Mouse (Mus musculus) embryo, embryonic 11.5 days (tissue): ENCODE measurements at regions not wholly inside any gene's neighbourhood (a gene's known extent, or its start where the extent isn't known, plus 50 kb on each side); places are given as distances from the start of the nearest gene placed in this dataset.

ENCODE experiments used
- DNase-seq: peaks from one replicate; pipeline ENCODE4 v3.0.0-alpha.2; 2012; ENCODE audit warnings: low read depth, low spot score

GRCm38 (mm10) chr15:88202736-88203135 is 397.4 kb upstream of the Zdhhc25 start:
- no peak for DNase-seq

DNA sequence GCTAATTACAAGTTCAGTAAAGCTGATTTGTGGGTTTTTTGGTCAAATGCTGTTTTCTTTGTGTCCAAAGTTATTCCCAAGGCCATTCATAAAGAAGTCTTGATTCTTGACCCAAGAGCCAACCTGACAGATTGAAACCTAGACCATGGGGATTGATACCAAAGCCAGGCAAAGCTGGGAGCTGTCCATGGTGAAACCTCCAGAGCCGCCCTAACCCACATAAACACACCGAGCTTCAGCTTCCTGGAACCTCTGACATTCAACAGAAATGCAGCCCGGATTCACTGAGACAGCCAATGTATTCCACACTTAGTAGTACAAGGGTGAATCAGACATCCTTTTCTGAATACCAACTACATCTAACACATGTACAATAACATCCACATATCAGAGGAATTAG is 386.7 kb upstream of the Zdhhc25 start:
- DNase-seq, result peak; percentile 19

- DNase-seq, result no peak
Observed at GRCm38 (mm10) chr15:88214286-88214685, 385.8 kb upstream of the Zdhhc25 start.

GRCm38 (mm10) chr15:88229456-88229855 is 370.6 kb upstream of the Zdhhc25 start:
- DNase-seq, result no peak

- DNase-seq, result no peak
Observed at GRCm38 (mm10) chr15:88244606-88245005, 355.5 kb upstream of the Zdhhc25 start.

GRCm38 (mm10) chr15:88245496-88246246 is 354.4 kb upstream of the Zdhhc25 start:
- DNase-seq, result no peak

- DNase-seq, result peak; percentile 63
Observed at GRCm38 (mm10) chr15:88247974-88248625, 352.0 kb upstream of the Zdhhc25 start.

- no peak for DNase-seq
Observed at GRCm38 (mm10) chr15:88288051-88288450, 312.1 kb upstream of the Zdhhc25 start.

GRCm38 (mm10) chr15:88288696-88289095 is 311.4 kb upstream of the Zdhhc25 start:
- peak; percentile 30 for DNase-seq

DNA sequence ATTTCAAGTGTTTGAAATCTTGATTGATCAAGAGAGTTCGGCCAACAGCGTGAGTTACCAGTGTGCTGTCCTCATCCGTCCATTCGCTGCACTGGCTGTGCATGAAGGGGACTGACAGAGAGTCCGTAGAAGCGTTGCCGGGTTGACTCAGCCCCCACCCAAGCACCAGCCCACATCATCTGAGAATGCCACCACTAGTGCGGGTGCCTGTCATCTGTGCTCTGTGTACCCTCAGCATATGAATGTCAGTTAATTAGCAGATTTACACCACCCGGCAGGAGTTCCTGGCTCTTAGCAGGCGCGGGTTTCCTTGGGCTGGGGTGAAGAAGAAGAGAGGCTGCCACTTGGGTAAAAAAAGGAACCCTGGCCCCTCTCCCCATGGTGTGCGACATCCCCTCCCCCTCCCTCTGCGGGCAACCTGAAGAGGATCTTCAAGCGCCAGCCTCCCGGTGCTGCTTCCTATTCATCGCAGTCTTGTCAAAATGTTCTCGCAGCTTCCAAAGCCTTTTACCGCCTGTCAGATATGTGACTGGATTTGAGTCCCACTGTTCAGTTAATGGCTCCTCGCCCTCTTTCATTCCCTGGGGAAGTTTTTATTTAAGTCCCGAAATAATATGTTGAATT is 309.2 kb upstream of the Zdhhc25 start:
- no peak for DNase-seq

DNA sequence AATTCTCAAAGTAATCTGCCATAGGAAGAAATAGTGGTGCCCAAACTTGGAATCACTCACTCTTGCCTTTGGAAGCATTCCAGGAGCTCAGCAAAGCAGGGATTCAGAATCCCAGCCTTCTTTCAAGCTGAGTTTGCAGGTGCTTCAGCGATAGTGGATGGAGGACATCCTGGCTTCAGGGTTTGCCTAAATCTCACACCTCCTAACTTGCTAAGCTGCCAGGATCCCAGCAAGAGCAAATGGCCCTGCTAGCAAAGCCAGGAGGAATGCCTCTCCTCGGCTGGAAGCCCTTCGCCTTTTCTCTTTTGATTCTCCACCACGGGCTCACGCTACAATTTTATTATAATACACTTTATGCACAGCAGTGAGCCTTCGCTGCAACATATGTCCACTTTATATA is 301.0 kb upstream of the Zdhhc25 start:
- DNase-seq, result no peak

DNA sequence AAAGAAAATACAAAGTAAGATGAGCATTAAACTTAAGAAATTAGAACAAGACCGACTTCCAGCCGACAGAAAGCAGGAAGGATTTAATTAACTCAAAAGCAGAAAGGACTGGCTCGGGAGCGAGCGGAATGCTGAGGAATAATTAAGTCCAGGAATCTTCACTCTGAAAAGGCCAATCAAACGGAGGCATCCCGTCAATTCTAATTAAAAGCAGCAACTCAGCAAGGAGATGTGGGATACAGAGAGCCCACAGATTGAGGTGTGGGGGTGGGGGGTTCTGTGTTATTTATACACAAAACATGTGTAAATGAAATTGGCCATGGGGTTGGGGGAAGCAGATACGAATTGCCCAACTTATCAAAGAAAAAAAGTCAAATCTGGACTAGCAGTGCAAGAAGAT is 288.9 kb upstream of the Zdhhc25 start:
- no peak for DNase-seq

DNA sequence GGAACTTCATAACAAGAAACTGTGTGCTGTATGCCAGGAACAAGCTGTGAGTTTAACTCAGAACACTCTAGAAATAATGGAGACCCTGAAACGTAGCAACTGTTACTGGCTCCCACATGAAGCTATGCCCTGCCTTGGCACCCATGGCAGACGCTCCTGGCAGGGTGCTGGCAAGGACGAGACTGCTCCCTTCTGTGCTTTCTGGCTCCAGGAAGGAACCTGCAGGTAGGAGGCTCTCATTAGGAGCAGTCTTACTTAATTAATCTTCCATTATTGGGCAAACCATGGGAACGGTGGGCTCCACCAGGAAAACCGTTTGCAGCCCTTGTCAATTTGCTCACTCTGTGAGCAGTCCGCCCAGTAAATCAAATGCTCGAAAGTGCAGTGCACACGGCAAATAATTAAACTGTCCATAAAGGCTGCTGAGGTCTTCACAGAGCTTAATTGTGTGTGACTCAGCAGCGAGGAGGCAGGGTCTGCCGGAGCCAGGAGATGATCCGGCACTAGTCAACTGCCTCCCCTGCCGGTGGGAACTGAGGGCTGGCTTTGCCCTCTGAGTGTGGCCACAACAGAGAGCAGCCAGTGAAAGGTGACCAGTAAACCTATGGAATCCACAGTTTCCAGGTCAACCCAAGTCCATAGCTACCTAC is 285.2 kb upstream of the Zdhhc25 start:
- DNase-seq, result no peak

GRCm38 (mm10) chr15:88318048-88318447 is 282.1 kb upstream of the Zdhhc25 start:
- DNase-seq, result no peak

DNA sequence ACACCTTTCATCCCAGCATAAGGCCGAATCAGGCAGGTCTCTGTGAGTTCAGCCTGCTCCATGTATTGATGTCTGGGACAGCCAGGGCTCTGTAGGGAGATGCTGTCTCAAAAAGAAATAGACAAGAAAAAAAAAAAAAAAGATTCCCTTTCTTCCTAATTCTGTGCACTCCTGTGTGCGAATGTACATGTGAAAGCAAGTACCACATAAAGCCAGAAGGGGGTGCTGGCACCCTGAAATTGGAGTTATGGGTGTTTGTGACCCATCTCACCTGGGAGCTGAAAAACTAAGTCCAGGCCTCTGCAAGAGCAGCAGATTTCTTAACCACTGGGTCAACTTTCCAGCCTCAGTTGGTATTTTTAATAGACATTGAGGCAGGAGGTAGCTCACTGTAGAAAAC is 280.6 kb upstream of the Zdhhc25 start:
- DNase-seq, result no peak

DNA sequence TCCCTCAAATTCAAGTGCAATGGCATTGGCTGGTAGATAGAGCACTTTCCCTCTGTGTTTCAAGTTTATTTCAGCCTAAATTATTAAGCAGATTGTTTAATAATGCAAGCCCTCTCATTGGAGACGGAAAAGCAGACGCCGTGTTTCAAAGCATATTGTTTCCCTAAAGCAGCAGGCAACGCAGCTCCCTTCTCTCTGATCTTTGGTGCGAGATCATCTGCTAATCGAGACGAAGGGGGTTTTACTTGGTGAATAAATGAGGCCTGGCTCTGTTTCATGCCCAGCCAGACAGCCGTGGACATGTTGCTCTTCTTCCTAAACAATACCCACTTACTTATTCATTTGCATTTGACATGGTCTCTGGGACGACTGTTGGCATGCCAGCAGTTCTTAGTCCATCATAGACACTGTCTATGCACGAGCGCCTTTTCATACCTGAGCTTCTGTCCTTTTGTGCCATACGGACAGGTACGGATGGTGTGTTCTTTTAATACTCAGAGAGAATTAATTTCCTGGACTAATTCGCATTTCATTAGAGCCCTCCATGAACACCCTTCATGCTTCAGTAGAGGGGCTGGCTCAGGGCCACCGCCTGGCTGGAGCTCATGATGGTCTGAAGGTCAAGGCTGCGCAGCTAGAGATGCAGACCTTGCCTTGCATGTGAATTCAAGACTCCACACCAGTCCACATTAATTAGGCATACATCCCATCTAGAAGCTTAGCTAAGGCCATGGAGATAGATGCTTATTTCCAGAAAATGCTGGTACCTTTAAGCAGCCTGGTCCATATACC is 276.3 kb upstream of the Zdhhc25 start:
- no peak for DNase-seq

DNA sequence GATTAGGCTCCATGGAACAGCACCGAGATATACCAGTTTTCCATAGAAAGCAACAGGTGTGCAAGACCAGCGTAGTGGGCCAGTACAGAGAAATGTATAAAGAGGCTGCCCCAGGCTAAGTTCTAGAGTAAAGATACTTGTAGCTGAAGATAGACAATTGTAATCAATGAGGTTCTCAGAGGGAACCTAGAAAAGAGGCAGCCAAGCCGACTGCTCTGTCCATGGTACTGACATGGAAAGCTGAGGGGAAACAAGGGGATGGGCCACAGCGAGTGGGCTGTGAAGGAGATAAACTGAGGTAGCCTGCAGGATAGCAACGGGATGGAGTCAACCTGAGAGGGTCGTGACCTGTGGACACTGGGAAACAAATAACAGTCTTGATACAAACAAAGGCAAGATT is 275.0 kb upstream of the Zdhhc25 start:
- peak; percentile 22 for DNase-seq

DNA sequence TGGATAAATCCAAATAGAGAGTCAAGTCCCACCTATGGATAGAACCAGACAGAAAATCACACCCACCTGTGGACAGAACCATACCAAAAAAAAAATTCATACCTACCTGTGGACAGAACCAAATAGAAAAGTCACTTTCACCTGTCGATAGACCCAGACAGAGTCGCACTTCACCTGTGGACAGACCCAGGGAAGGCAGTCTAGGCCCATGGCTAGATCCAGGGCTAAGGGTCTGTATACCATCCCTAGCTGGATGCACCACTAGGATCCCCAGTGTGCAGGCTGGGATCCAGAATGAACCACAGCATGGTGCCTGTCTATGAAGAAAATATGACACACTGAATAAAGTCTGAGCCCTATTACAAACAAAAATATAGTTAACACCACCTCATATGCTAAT is 246.9 kb upstream of the Zdhhc25 start:
- DNase-seq, result no peak

DNA sequence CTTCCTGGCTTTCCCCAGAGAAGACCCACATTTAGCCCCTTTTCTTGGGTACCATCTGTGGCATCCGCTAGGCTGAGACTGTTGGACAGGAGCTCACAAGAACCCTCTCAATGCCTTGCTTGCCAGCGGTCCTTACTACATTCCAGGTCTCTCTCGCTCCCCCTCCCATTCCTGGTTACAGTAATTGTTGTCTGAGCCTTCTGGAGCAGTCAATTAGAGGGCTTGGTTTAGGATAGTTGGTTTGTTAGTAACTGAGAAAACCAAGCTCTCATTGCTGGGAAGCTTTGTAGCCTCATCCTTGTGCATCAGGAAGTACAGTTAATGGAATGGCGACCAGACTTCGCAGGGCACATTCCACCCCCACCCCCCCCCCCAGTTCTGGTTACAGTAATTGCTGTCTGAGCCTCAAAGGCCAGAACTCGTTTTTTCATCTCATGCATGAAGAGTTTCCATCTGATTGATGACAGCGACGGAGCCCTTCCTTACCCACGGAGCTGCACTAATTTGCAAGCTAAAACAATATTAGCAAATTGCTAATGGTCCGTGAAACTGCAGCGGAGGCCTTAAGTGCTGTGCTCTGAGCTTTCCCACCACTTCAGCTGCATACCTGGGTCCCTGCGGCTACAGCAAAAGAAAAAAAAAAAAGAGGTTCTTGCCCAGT is 239.6 kb upstream of the Zdhhc25 start:
- DNase-seq, result peak; percentile 14

DNA sequence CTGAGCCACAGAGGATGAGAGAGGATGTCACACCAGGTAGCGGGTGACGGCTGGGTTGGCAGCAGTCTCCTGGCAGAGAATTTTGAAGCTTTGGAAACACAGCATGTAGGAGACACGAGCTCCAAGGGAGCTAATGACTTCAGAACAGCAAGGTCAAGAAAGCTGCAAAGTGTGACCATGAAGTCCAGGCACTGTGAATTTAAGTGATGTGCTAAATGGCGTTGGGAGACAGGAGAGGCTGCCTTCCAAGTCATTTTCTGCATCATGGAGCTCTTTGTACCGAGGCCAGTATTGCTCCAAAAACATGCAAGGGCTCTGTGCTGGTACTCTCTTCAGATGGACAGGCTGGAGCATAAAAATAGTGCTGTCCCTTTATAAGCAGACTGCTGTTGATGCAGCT is 238.8 kb upstream of the Zdhhc25 start:
- DNase-seq, result no peak

GRCm38 (mm10) chr15:88362966-88363365 is 237.1 kb upstream of the Zdhhc25 start:
- DNase-seq, result no peak
